Mouse (Mus musculus) gastrocnemius, postnatal 25 days (tissue): ENCODE measurements around the gene 1110002E22Rik. TPM values are rescaled to one million over a fixed set of nuclear protein-coding genes. Genes with fewer than 3 reads are reported as not detected.

Experiments used
- DNase-seq: peaks from one replicate; pipeline ENCODE4 v3.0.0; 2022
- long read RNA-seq, 2 experiments: library from polyadenylated mRNA; stranded (forward); transcript quantifications; one replicate each; pipeline ENCODE4 v2.0.0; 2021
- total RNA-seq, 2 experiments: library from RNA; stranded (reverse); gene quantifications; 1 replicate in 1 of 2; 2 replicates in 1 of 2; pipeline ENCODE4 v1.2.3; 2021

The 1110002E22Rik gene
- total RNA-seq, result 100 to 1,000 TPM; 158 to 162 TPM
- long read RNA-seq, experiment 1, full-length matches to known transcripts, result 9 of 44 reads
- long read RNA-seq, experiment 1, partial matches to known transcripts, result 0 of 44 reads
- long read RNA-seq, experiment 1, other reads (novel, unspliced or antisense), result 35 of 44 reads
- long read RNA-seq, experiment 2, full-length matches to known transcripts, result 18 of 52 reads
- long read RNA-seq, experiment 2, partial matches to known transcripts, result 6 of 52 reads
- long read RNA-seq, experiment 2, other reads (novel, unspliced or antisense), result 28 of 52 reads

GRCm38 (mm10) chr3:138064732-138065645 lies at the start of gene 1110002E22Rik:
Gene 1110002E22Rik, plus strand, starts transcription at chr3:138065052.
- no peak for DNase-seq

- DNase-seq, result no peak
These were observed 48.0 kb upstream of the 1110002E22Rik start for GRCm38 (mm10) chr3:138016810-138017209.

GRCm38 (mm10) chr3:138022003-138022402 lies 42.8 kb upstream of the 1110002E22Rik start:
- no peak for DNase-seq

- no peak for DNase-seq
These were observed 42.2 kb upstream of the 1110002E22Rik start for GRCm38 (mm10) chr3:138022651-138023050.

GRCm38 (mm10) chr3:138026286-138026685 lies 38.6 kb upstream of the 1110002E22Rik start:
- DNase-seq, result peak; percentile 83

GRCm38 (mm10) chr3:138027575-138028362 lies 37.1 kb upstream of the 1110002E22Rik start:
- DNase-seq, result no peak

- peak; percentile 73 for DNase-seq
These were observed 35.5 kb upstream of the 1110002E22Rik start for GRCm38 (mm10) chr3:138029351-138029750.

- DNase-seq, result no peak
These were observed 34.3 kb upstream of the 1110002E22Rik start for GRCm38 (mm10) chr3:138030563-138030962.

- DNase-seq, result no peak
These were observed 30.9 kb upstream of the 1110002E22Rik start for GRCm38 (mm10) chr3:138033986-138034385.

GRCm38 (mm10) chr3:138040938-138041337 lies 23.9 kb upstream of the 1110002E22Rik start:
- DNase-seq, result no peak

- DNase-seq, result no peak
These were observed 23.1 kb upstream of the 1110002E22Rik start for GRCm38 (mm10) chr3:138041591-138042301.

GRCm38 (mm10) chr3:138043316-138043715 lies 21.5 kb upstream of the 1110002E22Rik start:
- DNase-seq, result no peak

GRCm38 (mm10) chr3:138049555-138049954 lies 15.3 kb upstream of the 1110002E22Rik start:
- peak; percentile 44 for DNase-seq

GRCm38 (mm10) chr3:138050772-138051171 lies 14.1 kb upstream of the 1110002E22Rik start:
- DNase-seq, result no peak

- DNase-seq, result no peak
These were observed 13.4 kb upstream of the 1110002E22Rik start for GRCm38 (mm10) chr3:138051431-138051830.

GRCm38 (mm10) chr3:138053969-138054368 lies 10.9 kb upstream of the 1110002E22Rik start:
- DNase-seq, result peak; percentile 53

GRCm38 (mm10) chr3:138056976-138057375 lies 7.9 kb upstream of the 1110002E22Rik start:
- DNase-seq, result no peak

GRCm38 (mm10) chr3:138058226-138058625 lies 6.6 kb upstream of the 1110002E22Rik start:
- DNase-seq, result no peak

- no peak for DNase-seq
These were observed 4.4 kb upstream of the 1110002E22Rik start for GRCm38 (mm10) chr3:138060429-138060828.

GRCm38 (mm10) chr3:138061205-138061911 lies 3.5 kb upstream of the 1110002E22Rik start:
- DNase-seq, result no peak

- no peak for DNase-seq
These were observed 2.2 kb upstream of the 1110002E22Rik start for GRCm38 (mm10) chr3:138062673-138063072.
